Mouse (Mus musculus): ENCODE measurements at regions not wholly inside any gene's neighbourhood (a gene's known extent, or its start where the extent isn't known, plus 50 kb on each side); places are given as distances from the start of the nearest gene placed in this dataset.

DNA sequence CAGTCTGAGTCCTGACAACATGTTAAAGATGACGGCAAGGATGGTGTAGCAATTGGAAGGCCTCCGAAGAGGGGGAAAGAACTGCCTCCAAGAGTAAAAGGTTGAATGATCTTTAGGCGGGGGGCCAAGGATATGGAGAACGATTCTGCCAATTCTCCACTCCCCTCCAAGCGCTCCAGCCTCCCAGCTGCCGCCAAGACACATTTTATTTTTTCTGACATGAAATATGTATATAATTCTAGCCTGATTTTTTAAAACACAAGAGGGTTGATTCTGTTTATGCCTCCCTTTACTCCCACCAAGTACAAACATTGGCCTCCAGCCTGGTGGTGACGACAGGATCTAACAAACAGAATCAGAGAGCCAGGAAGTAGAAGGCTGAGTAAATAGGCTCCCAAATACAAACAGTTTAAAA is 345.8 kb downstream of the Osr1 start:
- TF ChIP-seq CTCF (conservative IDR thresholded peaks at IDR 0.05; ENCODE audit: insufficient read depth, insufficient read length, low read depth, low read length): no peak
- TF ChIP-seq POLR2A (IDR thresholded peaks at IDR 0.05; ENCODE audit: low read depth, low read length): no peak
